Mouse (Mus musculus): ENCODE data around the gene Lasp1.
"Not testable (repeated sequence)": the region's sequence is repeated elsewhere in the genome, so short reads cannot be mapped to it uniquely, and the experiment has no call there.

Gene Lasp1

DNA sequence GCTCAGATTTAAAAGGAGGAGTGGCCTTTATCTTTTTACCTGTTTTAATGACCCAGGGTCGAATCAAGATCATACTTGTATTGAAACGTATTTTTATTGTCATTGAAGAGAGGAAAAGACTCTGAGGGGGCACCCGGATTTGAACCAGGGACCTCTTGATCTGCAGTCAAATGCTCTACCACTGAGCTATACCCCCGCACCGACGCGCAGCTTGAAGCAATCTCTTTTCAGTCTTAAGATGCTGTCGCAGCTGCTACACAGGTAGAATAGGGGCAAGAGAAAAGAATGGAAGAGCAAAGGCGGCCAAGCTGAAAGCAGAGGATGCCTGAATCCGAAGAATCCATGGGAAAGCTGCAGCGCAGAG lies at the start of gene Lasp1:
Lasp1 (plus strand) TSS at position 219 of the 364 bp plus-strand sequence.
- DNase-seq: peak; percentile 94

- no peak for DNase-seq
Observed at GRCm38 (mm10) chr11:97753277-97753676, 45.5 kb upstream of the Lasp1 start.

DNA sequence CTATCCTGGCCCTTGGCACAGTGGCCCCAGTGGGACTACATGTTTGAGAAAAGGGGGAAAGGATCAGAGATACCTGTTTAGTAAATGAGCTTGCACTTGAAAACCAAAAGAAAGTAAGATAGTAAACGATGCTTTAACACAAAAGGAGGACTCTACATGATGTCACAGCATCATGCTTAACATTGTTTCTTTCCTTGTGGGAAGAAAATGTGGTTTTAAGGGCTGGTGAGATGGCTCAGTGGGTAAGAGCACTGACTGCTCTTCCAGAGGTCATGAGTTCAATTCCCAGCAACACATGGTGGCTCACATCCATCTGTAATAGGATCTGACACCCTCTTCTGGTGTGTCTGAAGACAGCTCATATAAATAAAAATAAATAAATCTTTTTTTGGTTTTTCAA lies 40.7 kb upstream of the Lasp1 start:
- DNase-seq: no peak

DNA sequence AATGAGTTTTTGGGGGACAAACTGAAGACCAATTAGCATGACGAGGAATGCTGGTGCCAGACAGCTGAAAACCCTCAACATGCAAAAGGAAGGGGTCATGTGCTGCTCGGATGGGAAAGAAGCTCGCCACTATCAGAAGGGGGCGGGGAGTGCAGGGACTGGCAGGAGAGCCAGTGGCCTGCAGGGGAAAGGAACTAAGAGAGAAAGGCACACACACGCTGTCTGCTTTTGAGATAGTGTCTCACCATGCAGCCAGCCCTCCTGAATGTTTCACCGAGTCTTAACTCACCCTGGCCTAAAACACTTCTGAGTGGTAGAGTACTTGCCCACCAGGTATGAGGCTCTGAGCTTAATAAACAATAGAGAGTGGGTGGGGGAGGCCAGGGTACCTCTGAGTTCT lies 39.9 kb upstream of the Lasp1 start:
- no peak for DNase-seq

GRCm38 (mm10) chr11:97761638-97762037 lies 37.2 kb upstream of the Lasp1 start:
- no peak for DNase-seq

GRCm38 (mm10) chr11:97766154-97766881 lies 32.5 kb upstream of the Lasp1 start, which contains the start of gene Cwc25:
Gene Cwc25, minus strand, starts transcription at chr11:97766556.
- peak; percentile 92 for DNase-seq

DNA sequence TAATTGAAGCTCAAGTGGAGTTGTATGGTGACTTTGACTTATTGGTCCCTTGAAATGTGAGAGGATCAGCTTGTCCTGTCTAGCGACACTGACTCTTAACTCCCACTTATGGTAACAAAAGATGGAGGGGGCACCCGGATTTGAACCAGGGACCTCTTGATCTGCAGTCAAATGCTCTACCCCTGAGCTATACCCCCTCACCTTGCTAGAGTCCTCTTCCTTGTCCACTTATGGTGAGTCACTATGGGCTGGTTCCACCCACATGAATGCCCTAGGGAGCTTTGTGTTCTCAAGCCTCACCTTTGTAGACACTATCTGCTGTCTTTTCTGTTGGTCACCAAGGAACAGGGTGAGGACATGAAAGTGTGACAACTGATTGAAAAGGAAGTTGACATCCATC lies 29.1 kb upstream of the Lasp1 start:
- no peak for DNase-seq

- no peak for DNase-seq
Observed at GRCm38 (mm10) chr11:97771410-97771809, 27.4 kb upstream of the Lasp1 start.

DNA sequence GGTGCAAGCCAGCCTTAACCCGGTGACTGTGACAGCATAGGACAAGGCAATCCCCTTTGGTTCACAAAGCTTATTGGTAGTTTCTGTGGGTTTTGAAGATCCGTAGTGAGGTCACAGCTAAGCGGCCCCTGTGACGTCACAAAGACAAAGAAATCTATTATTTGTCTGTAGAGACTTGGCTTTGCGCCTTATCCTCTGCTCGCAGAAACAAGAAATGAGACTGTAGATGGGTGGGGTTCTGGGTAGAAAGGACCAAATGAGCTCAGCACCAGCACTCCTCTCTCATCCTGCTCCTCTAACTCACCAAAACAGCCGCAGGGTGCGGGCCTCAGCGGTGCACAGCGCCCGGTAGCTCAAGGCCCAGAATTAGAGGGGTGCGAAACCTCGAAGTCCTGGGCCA lies 23.6 kb upstream of the Lasp1 start:
- no peak for DNase-seq

- no peak for DNase-seq
Observed at GRCm38 (mm10) chr11:97775808-97776496, 22.8 kb upstream of the Lasp1 start, which contains the start of gene 1700001P01Rik. Gene 1700001P01Rik, minus strand, starts transcription at chr11:97775918.

GRCm38 (mm10) chr11:97776497-97777128 lies 22.2 kb upstream of the Lasp1 start:
- DNase-seq: no peak

DNA sequence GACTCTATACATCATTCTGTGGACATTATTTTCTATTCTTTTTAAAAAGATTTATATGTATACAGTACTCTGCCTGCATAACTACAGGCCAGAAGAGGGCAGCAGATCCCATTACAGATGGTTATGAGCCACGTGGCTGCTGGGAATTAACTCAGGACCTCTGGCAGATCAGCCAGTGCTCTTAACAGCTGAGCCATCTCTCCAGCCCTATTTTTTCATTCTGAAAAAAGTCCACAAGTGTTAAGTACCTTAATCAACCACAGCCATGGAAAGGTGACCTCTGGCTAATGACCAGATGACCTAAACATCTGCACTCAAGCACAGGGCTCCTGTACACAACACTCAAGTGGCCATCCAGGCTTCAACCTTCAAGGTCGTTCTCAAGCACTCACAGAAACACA lies 21.7 kb upstream of the Lasp1 start:
- no peak for DNase-seq

- DNase-seq: no peak
Observed at GRCm38 (mm10) chr11:97778918-97779317, 19.9 kb upstream of the Lasp1 start.

DNA sequence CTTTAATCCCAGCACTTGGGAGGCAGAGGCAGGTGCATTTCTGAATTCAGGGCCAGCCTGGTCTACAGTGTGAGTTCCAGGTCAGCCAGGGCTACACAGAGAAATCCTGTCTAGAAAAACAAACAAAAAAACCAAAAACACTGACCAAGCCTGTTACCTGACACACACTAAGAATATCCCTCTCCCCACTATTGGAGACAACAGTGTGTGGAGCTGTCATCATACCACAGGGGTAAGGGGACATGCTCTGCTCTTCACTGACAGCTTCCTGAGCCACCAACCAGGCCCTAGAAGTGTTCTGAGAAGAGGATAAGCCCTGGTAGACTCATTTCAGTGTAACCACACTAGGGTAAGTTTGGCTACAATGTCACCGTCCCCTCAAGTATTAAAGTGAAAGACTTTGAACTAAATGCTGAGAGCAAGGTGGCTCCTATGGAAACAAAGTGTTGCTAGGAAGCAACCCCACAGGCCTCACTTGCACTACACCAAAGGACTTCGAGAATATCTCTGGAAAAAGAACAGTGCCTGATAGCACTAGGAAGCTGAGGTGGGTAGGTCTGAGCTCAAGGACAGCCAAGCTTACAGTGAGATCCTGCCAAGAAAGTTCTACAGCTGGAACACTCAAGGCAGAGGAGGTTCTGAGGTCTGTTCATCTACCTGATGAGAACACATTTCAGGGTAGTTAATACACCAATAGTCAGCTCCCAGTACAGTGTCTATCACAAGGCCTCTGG lies 18.7 kb upstream of the Lasp1 start:
- no peak for DNase-seq

GRCm38 (mm10) chr11:97781478-97781831 lies 17.3 kb upstream of the Lasp1 start:
- no peak for DNase-seq

- peak; percentile 99 for DNase-seq
Observed at GRCm38 (mm10) chr11:97781832-97782563, 16.8 kb upstream of the Lasp1 start, which contains the start of gene Rpl23. Gene Rpl23, minus strand, starts transcription at chr11:97782437.

DNA sequence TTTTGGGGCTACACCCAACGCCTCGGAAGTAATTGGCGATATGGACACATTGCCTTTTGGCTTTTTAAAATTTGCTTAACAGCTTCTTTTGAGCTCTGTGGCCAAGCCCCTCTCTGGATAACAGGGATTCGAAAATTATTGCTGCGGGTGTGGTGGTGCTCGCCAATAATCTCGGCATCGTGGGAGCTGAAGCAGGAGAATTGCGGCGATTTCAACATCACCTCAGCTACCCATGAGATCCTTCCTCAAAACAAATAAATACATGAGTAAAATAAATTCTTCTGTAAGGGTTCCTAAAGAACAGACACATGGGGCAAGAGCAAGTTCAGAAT lies 16.3 kb upstream of the Lasp1 start:
- DNase-seq: no peak

GRCm38 (mm10) chr11:97787961-97788360 lies 10.8 kb upstream of the Lasp1 start:
- DNase-seq: no peak

GRCm38 (mm10) chr11:97789727-97790126 lies 9.1 kb upstream of the Lasp1 start:
- no peak for DNase-seq

GRCm38 (mm10) chr11:97790778-97791438 lies 7.9 kb upstream of the Lasp1 start:
- not testable (repeated sequence) for DNase-seq

DNA sequence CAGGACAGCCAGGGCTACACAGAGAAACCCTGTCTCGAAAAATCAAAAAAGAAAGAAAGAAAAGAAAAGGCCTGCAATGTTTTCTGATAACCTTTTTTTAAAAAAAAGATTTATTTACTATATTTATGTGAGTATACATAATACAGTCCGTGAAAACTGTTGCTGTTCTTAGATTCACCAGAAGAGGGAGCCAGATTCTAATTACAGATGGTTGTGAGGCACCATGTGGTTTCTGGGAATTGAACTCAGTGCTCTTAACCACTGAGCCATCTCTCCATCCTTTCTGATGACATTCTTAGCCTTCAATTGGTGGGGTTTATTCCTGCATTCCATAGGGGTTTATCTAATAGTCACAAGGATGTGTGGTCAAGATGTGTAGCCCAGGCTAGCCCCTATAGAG lies 5.6 kb upstream of the Lasp1 start:
- peak; percentile 69 for DNase-seq

- peak; percentile 89 for DNase-seq
Observed at GRCm38 (mm10) chr11:97796910-97797309, 1.9 kb upstream of the Lasp1 start.

Data from cerebellum, adult 8-10 months (tissue).